Mouse (Mus musculus) thymus, adult 2 months (tissue): ENCODE results near the gene Luzp1.

Source experiments
- CTCF ChIP-seq: fragments of 200-500 bp; IDR thresholded peaks from 2 replicates; pipeline ENCODE4 v1.5.1; 2012; ENCODE audit warnings: mild to moderate bottlenecking, control low read depth, low read length, moderate library complexity, borderline replicate concordance; ENCODE audit not compliant: control insufficient read depth, poor library complexity, insufficient read depth; ENCODE audit errors: extremely low read depth
- POLR2A ChIP-seq: fragments of 200-500 bp; IDR thresholded peaks from 2 replicates; pipeline ENCODE4 v1.6.1; 2012; ENCODE audit warnings: mild to moderate bottlenecking, low read length, control low read depth, moderate library complexity; ENCODE audit not compliant: control insufficient read depth, poor library complexity, insufficient read depth; ENCODE audit errors: extremely low read depth

GRCm38 (mm10) chr4:136560270-136560991 lies 90.9 kb downstream of the Luzp1 start:
- no peak for TF ChIP-seq POLR2A
- no peak for TF ChIP-seq CTCF
